Mouse (Mus musculus) liver, postnatal 0 days (tissue): ENCODE results near the gene Glod5.

Experiments used
- CTCF ChIP-seq: sonication (generic); IDR thresholded peaks from 2 replicates; pipeline ENCODE4 v1.5.1; 2016; ENCODE audit warnings: antibody characterized with exemption, low read depth
- EP300 ChIP-seq: IDR thresholded peaks from 2 replicates; pipeline ENCODE4 v1.6.1; 2016; ENCODE audit warnings: antibody characterized with exemption, low read depth, mild to moderate bottlenecking

GRCm38 (mm10) chrX:7968899-7969298, 49.4 kb downstream of the Glod5 start:
- TF ChIP-seq CTCF (no peak), EP300 (no peak)
